Mouse (Mus musculus) forebrain, postnatal 0 days (tissue): ENCODE results near the gene Ciz1. TPM values are rescaled to one million over a fixed set of nuclear protein-coding genes. Genes with fewer than 3 reads are reported as not detected.
"Not testable (repeated sequence)": the region's sequence is repeated elsewhere in the genome, so short reads cannot be mapped to it uniquely, and the experiment has no call there.

Source experiments
- ATAC-seq: fragments of 200-750 bp; cut with Nextera tagmentation; 2 replicates; pipeline ENCODE4 v1.8.0; 2017; ENCODE audit warnings: mild to moderate bottlenecking, moderate library complexity
- DNase-seq: peaks from one replicate; pipeline ENCODE4 v3.0.0-alpha.2; 2015
- H3K27ac ChIP-seq: fragments of 300-500 bp; sonication (generic); 2 replicates; pipeline ENCODE4 v1.5.1; 2014; ENCODE audit warnings: low read depth, mild to moderate bottlenecking, antibody characterized with exemption, low read length, moderate library complexity, mixed read lengths
- H3K27me3 ChIP-seq: fragments of 300-500 bp; sonication (generic); 2 replicates; pipeline ENCODE4 v1.6.1; 2014; ENCODE audit warnings: mild to moderate bottlenecking, low read length, mixed read lengths; ENCODE audit not compliant: insufficient read depth
- H3K36me3 ChIP-seq: fragments of 300-500 bp; sonication (generic); 2 replicates; pipeline ENCODE4 v1.6.1; 2014; ENCODE audit warnings: mild to moderate bottlenecking, moderate library complexity; ENCODE audit not compliant: insufficient read depth
- H3K4me1 ChIP-seq: fragments of 300-500 bp; sonication (generic); 2 replicates; pipeline ENCODE4 v1.6.1; 2014; ENCODE audit warnings: antibody characterized with exemption; ENCODE audit not compliant: insufficient read depth
- H3K4me2 ChIP-seq: fragments of 300-500 bp; sonication (generic); 2 replicates; pipeline ENCODE4 v1.6.1; 2014; ENCODE audit warnings: low read depth, mild to moderate bottlenecking, moderate library complexity
- H3K4me3 ChIP-seq: fragments of 300-500 bp; sonication (generic); 2 replicates; pipeline ENCODE4 v1.5.1; 2014; ENCODE audit warnings: low read depth, low read length, mixed read lengths
- H3K9ac ChIP-seq: fragments of 300-500 bp; sonication (generic); 2 replicates; pipeline ENCODE4 v1.6.1; 2014; ENCODE audit warnings: mild to moderate bottlenecking
- H3K9me3 ChIP-seq: fragments of 300-500 bp; sonication (generic); 2 replicates; pipeline ENCODE4 v1.6.1; 2016; ENCODE audit warnings: low read length
- CTCF ChIP-seq: sonication (generic); IDR thresholded peaks from 2 replicates; pipeline ENCODE4 v1.5.1; 2016; ENCODE audit warnings: antibody characterized with exemption, control low read depth, low read depth
- WGBS: fragments of 180-500 bp; shearing (Covaris S2); extraction: QIAGEN DNeasy Blood & Tissue Kit; methylation state at CpG from one replicate; pipeline ENCODE4 v1.1.7; 2014; 5-methylcytosine and 5-hydroxymethylcytosine counted together
- polyA plus RNA-seq: library from polyadenylated mRNA; unstranded; fragments of >200 nt; fragmentation: Nextera tagmentation; extraction: Ambion mirVana; gene quantifications from 2 replicates; pipeline ENCODE4 v1.2.1, GENCODE M21; 2015
- total RNA-seq: library from RNA; depleted of rRNA; stranded (reverse); fragments of >200 nt; gene quantifications from 2 replicates; pipeline ENCODE4 v1.2.3, GENCODE M21; 2014

The Ciz1 gene
- total and polyA plus RNA-seq, 2 experiments from 2014 or later: 51.5 to 78.2 TPM

- Histone ChIP-seq H3K27ac (no peak overlapping the region), H3K4me3 (no peak overlapping the region), H3K4me1 (peaks cover 13% of the 10 kb centered on the region; the same call in 1 of the 2 replicates), H3K36me3 (no peaks in the 10 kb centered on the region), H3K9me3 (no peaks in the 10 kb centered on the region), H3K27me3 (0 out of 2 replicates have a peak, but pooled peaks cover 1% of the 10 kb centered on the region), H3K9ac (no peak overlapping the region), H3K4me2 (no peak overlapping the region)
- WGBS: 80% methylated on average over 10 of the region's 10 CpGs
- ATAC-seq: no peak
- no peak for TF ChIP-seq CTCF
- no peak for DNase-seq
Observed at GRCm38 (mm10) chr2:32356216-32356615, 4.1 kb downstream of the Ciz1 start.

GRCm38 (mm10) chr2:32357710-32358109 lies 5.6 kb downstream of the Ciz1 start:
- DNase-seq (no peak), ATAC-seq (no peak)
- H3K4me1 ChIP-seq: peaks cover 10% of the 10 kb centered on the region
- no peaks in the 10 kb centered on the region for H3K9me3 ChIP-seq
- H3K4me2 ChIP-seq: no peak overlapping the region
- WGBS: 84% methylated on average over 3 of the region's 3 CpGs
- no peak overlapping the region for H3K4me3 ChIP-seq
- H3K27ac ChIP-seq: no peak overlapping the region
- TF ChIP-seq CTCF: no peak
- no peak overlapping the region for H3K9ac ChIP-seq
- H3K27me3 ChIP-seq: peaks cover 8% of the 10 kb centered on the region
- H3K36me3 ChIP-seq: no peaks in the 10 kb centered on the region

DNA sequence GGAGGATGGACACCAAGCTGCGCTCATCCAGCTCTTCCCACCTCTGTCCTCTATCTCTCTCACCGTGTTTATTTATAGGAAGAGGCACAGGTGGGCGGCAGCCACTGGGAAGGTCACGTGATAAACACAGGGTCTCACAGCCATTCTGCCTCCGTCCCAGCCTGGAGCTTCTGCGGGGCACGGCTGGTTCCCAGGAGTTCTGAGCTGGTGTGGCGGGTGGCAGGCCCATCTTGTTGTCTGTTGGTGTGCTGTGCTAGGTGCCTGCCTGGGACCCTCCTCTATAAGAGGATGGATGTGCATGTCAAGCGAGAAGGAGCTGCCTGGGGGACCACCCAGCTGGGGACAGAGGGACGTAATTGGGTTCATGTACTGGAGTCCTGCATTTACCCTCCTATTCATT lies 6.3 kb downstream of the Ciz1 start:
- Histone ChIP-seq H3K4me2 (no peak overlapping the region), H3K9me3 (no peaks in the 10 kb centered on the region), H3K9ac (no peak overlapping the region), H3K4me1 (peaks cover 10% of the 10 kb centered on the region), H3K27ac (no peak overlapping the region), H3K4me3 (no peak overlapping the region), H3K36me3 (no peaks in the 10 kb centered on the region), H3K27me3 (peaks cover 8% of the 10 kb centered on the region)
- 67% methylated on average over 10 of the region's 10 CpGs for WGBS
- ATAC-seq (no peak), DNase-seq (no peak)
- TF ChIP-seq CTCF: no peak

DNA sequence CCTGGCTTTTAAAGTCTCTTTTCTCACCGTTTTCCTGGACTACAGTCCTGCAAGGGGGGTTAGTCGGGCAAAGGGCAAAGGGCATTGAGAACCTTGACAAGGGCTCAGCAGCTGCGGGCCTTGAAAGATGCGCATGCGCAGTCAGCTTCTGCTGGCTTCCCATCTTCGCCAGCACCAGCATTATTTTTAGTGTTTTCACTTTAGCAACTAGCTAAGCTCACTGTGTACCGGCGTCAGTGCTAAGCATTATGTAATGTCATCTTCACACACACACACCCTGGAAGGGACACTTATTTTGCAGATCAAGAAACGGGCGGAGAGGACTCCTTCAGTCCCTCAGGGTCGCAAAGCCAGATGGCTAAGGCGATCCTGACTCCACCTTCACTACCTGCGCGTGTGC lies 8.6 kb downstream of the Ciz1 start:
- no peak for TF ChIP-seq CTCF
- Histone ChIP-seq H3K9ac (0 out of 2 replicates have a peak overlapping the region, but pooled peaks have one; percentile 6), H3K4me2 (peak overlapping the region; percentile 47), H3K27me3 (peaks cover 8% of the 10 kb centered on the region), H3K27ac (no peak overlapping the region), H3K4me3 (peak overlapping the region; percentile 24), H3K36me3 (no peaks in the 10 kb centered on the region; the same call in 1 of the 2 replicates), H3K9me3 (no peaks in the 10 kb centered on the region), H3K4me1 (peaks cover 23% of the 10 kb centered on the region)
- WGBS: 4% methylated on average over 14 of the region's 14 CpGs
- no peak for ATAC-seq
- DNase-seq: peak; percentile 77

GRCm38 (mm10) chr2:32361437-32361836 lies 9.3 kb downstream of the Ciz1 start:
- Histone ChIP-seq H3K27me3 (peaks cover 8% of the 10 kb centered on the region), H3K9ac (no peak overlapping the region), H3K4me3 (peak overlapping the region; percentile 24), H3K36me3 (peaks cover under 1% of the 10 kb centered on the region; the same call in 1 of the 2 replicates), H3K4me1 (peaks cover 23% of the 10 kb centered on the region), H3K9me3 (no peaks in the 10 kb centered on the region), H3K27ac (no peak overlapping the region), H3K4me2 (peak overlapping the region; percentile 47)
- 2% methylated on average over 24 of the region's 24 CpGs for WGBS
- TF ChIP-seq CTCF: peak; percentile 52
- ATAC-seq (0 out of 2 replicates have a peak, but pooled peaks have one; percentile 38), DNase-seq (peak; percentile 34)

GRCm38 (mm10) chr2:32362274-32362673 lies 10.1 kb downstream of the Ciz1 start:
- 37% methylated on average over 5 of the region's 5 CpGs for WGBS
- H3K36me3 ChIP-seq, H3K27me3 ChIP-seq, ATAC-seq, DNase-seq, H3K9me3 ChIP-seq: not testable (repeated sequence)
- Histone ChIP-seq H3K4me3 (peak overlapping the region; percentile 65), H3K4me1 (peaks cover 23% of the 10 kb centered on the region), H3K4me2 (peak overlapping the region; percentile 70), H3K27ac (0 out of 2 replicates have a peak overlapping the region, but pooled peaks have one; percentile 77), H3K9ac (peak overlapping the region; percentile 75)

GRCm38 (mm10) chr2:32362817-32363340 lies 10.8 kb downstream of the Ciz1 start:
- H3K4me3 ChIP-seq: peak overlapping the region; percentile 65
- no peaks in the 10 kb centered on the region for H3K9me3 ChIP-seq
- peak overlapping the region; percentile 77 for H3K27ac ChIP-seq
- peak overlapping the region; percentile 75 for H3K9ac ChIP-seq
- peaks cover 13% of the 10 kb centered on the region for H3K36me3 ChIP-seq
- peak; percentile 91 for DNase-seq
- WGBS: under 1% methylated on average over 53 of the region's 53 CpGs
- ATAC-seq: peak; percentile 92
- TF ChIP-seq CTCF: peak; percentile 93
- H3K27me3 ChIP-seq: peaks cover 8% of the 10 kb centered on the region
- peak overlapping the region; percentile 70 for H3K4me2 ChIP-seq
- H3K4me1 ChIP-seq: peaks cover 23% of the 10 kb centered on the region
